Mouse (Mus musculus): ENCODE results near the gene Susd1.

Gene Susd1

GRCm38 (mm10) chr4:59322733-59323132 is 115.7 kb downstream of the Susd1 start:
- DNase-seq (ENCODE audit: low spot score in 2 of 2), result no peak

- DNase-seq (ENCODE audit: low spot score in 2 of 2), result no peak
Observed at GRCm38 (mm10) chr4:59322056-59322455, 116.4 kb downstream of the Susd1 start.

- no peak for DNase-seq (ENCODE audit: low spot score in 2 of 2)
Observed at GRCm38 (mm10) chr4:59321181-59322008, 117.0 kb downstream of the Susd1 start.

DNA sequence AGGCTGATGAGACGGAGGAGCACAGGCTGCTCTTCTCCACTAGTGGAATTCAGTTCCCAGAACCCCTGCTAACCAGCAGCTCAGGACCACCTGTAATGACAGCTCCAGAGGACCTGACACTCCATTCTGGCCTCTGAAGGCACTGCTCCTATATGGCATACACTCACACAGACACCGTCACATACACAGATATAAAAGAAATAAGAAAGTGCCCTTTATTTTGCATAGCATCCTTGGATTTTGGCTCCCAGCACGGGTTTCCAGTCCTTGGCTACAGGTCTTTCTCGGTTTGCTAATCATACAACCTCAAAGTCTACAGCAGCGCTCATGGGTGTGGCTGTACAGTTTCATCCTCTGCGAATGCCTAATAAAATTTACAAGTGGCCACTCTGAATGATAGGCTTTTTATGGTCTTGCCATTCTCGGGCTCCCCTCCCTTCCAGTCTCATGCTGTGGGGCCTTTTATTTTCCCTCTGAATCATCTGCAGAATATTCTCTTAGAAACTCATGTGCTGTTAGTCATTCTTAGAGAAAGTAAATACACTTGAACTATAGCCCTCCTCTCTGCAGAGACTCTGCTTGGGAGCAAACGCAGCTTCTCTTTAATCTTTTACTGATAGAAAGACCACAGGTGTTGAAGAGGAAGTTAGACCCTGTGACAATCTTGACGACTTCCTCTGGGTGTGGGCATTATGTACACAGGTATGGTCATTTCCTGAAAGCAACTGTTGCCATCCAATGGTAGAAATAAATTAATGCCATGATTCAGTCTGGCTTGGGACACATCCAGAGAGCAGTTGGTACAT is 119.1 kb downstream of the Susd1 start:
- no peak for DNase-seq (ENCODE audit: low spot score in 2 of 2)

- no peak for DNase-seq (ENCODE audit: low spot score in 2 of 2)
Observed at GRCm38 (mm10) chr4:59318602-59319001, 119.8 kb downstream of the Susd1 start.

- no peak for DNase-seq (ENCODE audit: low spot score in 2 of 2)
Observed at GRCm38 (mm10) chr4:59315553-59316405, 122.7 kb downstream of the Susd1 start.

DNA sequence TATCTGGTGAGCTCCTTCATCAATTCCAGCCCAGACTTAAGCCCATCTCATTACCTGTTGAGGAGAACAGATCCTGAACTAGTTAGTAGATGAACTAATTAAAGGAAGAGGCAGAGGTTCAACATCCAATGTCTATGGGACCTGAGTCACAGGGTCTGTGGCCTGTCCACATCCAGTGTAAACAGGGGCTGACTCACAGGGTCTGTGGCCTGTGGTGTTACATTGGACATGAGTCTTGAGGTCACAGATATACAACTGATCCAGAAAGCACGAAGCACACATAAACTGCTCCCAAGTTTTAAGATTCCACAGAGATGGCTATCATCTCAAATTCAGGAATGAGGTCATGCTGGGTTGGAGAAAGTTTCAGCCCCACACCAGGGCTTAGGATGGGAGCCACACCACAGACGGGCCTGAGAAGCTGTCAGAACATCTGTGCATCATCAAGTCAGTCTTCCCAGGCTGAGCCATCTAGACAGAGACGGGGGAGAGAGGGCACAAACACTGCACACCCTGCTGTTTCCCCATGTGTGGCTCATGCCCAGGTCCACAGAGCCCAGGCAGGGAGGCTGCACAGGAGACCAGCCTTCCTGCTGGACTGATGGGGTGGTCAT is 123.4 kb downstream of the Susd1 start:
- no peak for DNase-seq (ENCODE audit: low spot score in 2 of 2)

DNA sequence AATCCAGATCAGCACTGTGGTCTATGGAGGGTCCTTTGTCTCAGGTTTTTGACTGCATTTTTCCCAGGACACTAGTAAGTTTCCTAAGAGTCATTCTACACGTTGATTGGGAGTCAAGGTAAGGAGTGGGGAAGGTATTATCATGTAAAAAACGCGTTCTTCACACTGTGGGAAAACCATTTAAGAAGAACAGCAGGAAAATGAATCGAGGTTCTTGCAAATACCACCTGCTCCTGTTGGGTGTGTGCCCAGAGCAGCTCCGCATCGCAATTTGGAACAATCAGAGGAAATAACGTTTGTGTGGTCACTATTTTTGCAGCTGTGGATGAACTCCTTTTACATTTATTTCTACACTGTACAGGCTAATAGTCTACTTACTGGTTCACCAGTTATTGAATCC is 125.5 kb downstream of the Susd1 start:
- DNase-seq (ENCODE audit: low spot score in 2 of 2), result peak; percentile 54 to 71

- DNase-seq (ENCODE audit: low spot score in 2 of 2), result no peak
Observed at GRCm38 (mm10) chr4:59310590-59310989, 127.8 kb downstream of the Susd1 start.

- DNase-seq (ENCODE audit: low spot score in 2 of 2), result peak in 1 of 2 experiments; percentile 64
Observed at GRCm38 (mm10) chr4:59307841-59308589, 130.4 kb downstream of the Susd1 start.

DNA sequence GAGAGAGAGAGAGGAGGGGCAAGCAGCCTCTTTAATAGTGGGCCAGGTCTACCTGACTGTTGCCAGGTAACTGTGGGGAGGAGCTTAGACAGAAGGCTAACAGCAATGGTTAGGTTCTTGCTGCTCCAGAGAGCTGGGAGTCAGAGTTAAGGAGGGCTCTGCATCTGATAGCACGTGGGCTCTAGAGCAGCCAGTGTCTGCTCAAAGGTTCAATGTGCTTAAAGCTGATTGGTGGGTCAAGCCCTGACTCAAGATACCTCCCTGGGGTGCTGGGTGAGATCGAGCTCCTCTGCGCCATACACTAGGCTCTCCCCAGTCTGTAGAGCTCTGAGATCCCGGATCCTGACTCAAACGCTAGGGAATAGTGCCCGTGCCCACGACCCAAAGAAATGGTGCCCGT is 136.0 kb downstream of the Susd1 start:
- no peak for DNase-seq (ENCODE audit: low spot score in 2 of 2)

GRCm38 (mm10) chr4:59301025-59301815 is 137.2 kb downstream of the Susd1 start:
- no peak for DNase-seq (ENCODE audit: low spot score in 2 of 2)

GRCm38 (mm10) chr4:59298719-59299496 is 139.5 kb downstream of the Susd1 start:
- peak in 1 of 2 experiments; percentile 21 for DNase-seq (ENCODE audit: low spot score in 2 of 2)

DNA sequence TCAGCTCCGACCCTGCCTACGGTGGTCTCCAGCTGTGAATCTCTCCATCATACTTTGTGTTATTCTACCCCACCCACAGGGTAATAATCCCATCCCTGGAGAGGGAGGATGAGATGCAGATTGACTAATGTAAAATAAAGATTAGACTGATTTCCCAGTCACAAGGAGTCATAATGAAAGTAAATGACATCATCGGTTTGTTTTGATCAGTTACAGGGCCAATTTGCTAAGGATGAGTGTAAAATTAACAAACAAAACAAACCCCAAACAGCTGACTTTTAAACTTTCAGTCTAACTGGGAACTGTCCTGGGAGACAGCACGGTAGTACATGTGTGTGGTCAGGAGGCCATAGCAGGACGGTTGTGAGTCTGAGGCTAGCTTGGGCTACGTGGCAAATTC is 143.3 kb downstream of the Susd1 start:
- DNase-seq (ENCODE audit: low spot score in 2 of 2), result no peak

GRCm38 (mm10) chr4:59294661-59295060 is 143.8 kb downstream of the Susd1 start:
- no peak for DNase-seq (ENCODE audit: low spot score in 2 of 2)

- DNase-seq (ENCODE audit: low spot score in 2 of 2), result peak in 1 of 2 experiments; percentile 46
Observed at GRCm38 (mm10) chr4:59291914-59292718, 146.3 kb downstream of the Susd1 start.

DNA sequence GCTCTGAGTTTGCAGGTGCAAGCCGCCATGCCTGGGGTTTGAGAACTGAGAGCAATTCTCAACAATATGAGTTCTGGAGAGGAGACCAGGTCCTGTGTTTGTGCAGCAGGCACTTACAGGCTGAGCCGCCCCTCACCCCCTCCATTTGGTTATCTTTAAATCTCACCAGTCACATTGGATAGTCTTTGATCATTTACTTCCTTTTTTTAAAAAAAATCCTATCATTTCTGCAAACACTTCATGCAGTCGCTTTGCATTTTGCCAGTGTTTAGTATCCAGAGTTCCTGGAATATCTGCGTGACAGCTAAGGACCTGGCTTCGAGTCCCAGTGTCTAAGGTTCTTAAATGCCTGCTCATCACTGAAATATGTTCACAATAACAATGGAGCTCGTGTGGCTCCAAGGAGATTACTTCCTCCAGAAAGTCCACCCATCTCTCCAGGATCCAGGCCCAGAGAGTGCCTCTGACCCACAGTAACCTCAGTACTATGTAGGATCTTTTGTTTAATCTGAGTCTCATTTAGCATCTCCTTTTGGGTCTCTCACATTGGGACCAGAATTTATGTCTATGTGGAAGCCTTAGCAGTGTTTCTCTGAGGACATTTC is 147.4 kb downstream of the Susd1 start:
- no peak for DNase-seq (ENCODE audit: low spot score in 2 of 2)

- no peak for DNase-seq (ENCODE audit: low spot score in 2 of 2)
Observed at GRCm38 (mm10) chr4:59287103-59287502, 151.3 kb downstream of the Susd1 start.

All from heart, adult 9 months (tissue).